Mouse (Mus musculus) adrenal gland, adult 18-20 months (tissue): Measurements from ENCODE around the gene Cdc42ep1. TPM values are rescaled to one million over a fixed set of nuclear protein-coding genes. Genes with fewer than 3 reads are reported as not detected.
"Not testable (repeated sequence)": the region's sequence is repeated elsewhere in the genome, so short reads cannot be mapped to it uniquely, and the experiment has no call there.

Experiments
- DNase-seq, 2 experiments: peaks; one replicate each; pipeline ENCODE4 v3.0.0; 2021 to 2022; ENCODE audit warnings: low spot score in 2 of 2
- total RNA-seq, 2 experiments: library from RNA; stranded (reverse); gene quantifications; 1 replicate in 1 of 2; 2 replicates in 1 of 2; pipeline ENCODE4 v1.2.3; 2021

Gene Cdc42ep1
- total RNA-seq, 2 experiments from 2014 or later, result 36.2 to 53.1 TPM

- peak in 1 of 2 experiments; percentile 29 for DNase-seq
Observed at GRCm38 (mm10) chr15:78845867-78846266, 3.4 kb downstream of the Cdc42ep1 start.

DNA sequence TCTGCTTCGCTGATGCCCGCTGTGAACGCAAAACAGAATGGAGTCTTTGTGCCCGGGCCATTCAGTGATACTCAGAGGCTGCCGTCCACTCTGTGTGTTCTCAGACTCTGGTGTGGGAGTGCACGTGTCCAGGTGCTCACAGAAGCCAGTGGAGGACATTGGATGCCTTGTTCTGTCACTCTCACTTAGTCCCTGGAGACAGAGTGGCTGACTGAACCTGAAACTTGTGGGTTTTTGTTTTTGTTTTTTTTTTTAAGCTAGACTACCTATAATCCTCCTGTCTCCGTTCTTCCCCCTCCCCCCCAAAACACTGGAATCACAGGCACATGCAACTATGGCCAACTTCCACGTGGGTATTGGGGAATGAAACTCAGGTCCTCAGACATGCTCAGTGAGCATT lies 3.9 kb downstream of the Cdc42ep1 start:
- DNase-seq, result no peak

- DNase-seq, result not testable (repeated sequence)
Observed at GRCm38 (mm10) chr15:78846805-78847204, 4.4 kb downstream of the Cdc42ep1 start.

DNA sequence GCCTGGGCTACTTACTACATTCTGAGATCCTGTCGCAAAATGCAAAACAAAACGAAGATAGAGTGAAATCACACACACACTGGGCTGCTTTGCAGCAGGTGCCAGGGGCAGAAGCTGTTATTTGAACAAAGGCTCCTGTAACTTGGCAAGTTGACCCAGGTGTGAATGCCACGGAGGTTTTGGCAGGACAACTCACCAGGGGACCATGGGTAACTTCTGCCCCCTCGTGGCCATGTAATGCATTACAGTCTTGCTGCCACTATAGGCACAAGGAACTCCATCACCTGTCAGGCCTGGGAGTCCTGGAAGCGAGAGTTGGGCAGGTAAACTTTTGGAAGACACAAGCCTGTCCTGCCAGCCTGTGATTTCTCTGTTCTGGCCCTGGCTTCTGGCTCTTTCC lies 6.0 kb downstream of the Cdc42ep1 start:
- DNase-seq, result peak; percentile 89 to 90

DNA sequence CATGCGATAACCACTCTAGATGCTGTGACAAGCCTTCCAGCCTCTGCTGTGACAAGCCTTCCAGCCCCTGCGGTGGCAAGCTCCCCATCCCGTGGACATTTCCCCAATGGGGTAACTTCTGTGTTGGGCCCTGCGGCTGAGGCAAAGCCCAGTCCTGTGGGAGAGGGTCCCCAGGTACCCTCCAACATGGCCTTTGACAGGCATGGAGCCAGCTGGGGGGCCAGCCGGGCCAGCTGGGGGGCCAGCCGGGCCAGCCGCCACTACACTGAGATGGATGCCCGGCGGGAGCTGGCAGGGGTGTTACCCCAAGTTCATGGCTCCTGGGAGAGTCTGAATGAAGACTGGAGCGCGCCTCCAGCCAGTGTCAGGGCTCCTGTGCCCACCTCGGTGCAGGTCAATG lies 7.1 kb downstream of the Cdc42ep1 start:
- peak in 1 of 2 experiments; percentile 24 for DNase-seq

DNA sequence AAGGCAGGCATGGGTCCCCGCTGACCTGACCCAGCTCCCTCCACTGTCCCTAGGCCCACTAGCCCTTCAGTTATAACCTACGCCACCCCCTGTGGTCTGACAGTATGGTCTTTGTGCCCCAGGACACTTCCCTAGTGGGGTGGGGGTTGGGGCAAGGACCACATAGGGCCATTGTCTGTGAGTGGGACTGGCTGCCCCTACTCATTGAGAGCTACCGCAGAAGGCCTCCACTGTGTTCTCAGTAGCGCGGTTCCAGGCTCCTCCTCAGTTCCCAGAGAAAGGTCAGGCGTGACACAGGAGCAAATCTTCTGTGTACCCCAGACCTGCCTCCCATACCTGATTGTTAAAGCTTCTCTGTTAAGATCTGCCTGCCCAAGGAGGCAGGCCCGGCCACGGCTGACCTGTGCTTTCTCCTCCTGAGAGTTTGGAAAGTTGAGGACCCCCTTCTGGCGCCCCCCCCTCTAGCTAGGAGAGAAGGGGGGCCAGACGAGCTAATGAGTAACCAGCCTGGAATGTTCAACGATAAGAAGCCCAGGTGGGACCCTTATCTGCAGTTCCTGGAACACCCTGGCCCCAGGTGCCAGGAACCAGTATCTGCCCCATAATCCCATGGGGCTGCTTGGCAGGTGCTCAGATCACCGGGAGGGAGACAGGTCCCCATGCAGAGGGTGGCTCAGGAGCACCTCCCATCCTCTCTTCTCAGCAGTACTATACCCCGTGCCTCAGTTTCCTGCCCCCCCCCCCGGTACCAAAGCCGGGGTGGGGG lies 7.8 kb downstream of the Cdc42ep1 start:
- no peak for DNase-seq

DNA sequence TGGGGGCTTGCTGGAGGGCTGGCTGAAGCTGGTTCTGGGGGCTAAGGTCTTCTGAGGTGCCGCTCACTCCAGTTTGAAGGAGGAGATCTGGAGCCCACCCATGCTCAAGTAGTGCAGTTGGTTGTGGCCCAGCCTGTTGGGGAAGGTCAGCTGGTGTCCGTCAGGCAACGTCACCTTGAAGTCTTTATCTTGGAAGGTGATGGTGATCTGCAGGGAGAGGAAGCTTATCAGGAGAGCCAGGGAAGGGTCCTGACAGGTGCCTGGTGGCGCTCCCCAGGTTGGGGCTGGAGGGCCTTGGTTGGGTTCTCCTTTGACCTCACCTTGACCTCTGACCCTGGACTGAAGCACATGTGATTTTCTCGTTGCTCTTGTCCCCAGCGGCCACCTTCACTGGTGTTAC lies 8.5 kb downstream of the Cdc42ep1 start:
- DNase-seq, result no peak

DNA sequence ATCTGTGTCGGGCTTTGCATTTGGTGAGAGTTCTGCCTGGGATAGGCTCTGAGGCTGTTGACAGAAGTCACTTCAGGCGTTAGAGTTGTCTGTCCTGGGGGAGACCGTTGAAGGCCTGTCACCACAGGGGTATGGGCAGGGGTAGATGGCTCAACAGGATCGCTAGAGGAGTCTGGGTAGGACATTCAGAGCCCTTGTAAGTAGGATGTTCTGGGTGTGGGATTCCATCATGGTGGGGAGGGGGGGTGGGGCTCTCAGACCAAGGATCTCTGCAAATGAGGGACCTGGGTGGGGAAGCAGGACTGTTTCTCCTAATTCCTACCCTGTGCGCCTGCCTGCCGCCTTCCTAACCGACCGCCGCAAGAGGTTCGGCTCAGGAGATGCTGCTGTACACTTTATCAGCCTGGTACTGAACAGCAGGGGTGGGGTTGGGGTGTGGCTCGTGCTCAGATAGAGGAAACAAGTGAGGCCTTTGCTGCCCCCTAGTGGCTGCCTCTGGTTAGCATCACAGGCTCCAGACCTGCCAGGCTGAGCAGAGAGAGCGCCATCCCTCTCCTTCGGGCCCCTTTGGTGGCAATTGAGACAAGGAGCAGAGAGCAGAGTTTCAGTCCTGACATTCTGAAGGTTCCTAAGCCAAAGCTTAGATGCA lies 9.2 kb downstream of the Cdc42ep1 start:
- DNase-seq, result peak; percentile 92 to 93

DNA sequence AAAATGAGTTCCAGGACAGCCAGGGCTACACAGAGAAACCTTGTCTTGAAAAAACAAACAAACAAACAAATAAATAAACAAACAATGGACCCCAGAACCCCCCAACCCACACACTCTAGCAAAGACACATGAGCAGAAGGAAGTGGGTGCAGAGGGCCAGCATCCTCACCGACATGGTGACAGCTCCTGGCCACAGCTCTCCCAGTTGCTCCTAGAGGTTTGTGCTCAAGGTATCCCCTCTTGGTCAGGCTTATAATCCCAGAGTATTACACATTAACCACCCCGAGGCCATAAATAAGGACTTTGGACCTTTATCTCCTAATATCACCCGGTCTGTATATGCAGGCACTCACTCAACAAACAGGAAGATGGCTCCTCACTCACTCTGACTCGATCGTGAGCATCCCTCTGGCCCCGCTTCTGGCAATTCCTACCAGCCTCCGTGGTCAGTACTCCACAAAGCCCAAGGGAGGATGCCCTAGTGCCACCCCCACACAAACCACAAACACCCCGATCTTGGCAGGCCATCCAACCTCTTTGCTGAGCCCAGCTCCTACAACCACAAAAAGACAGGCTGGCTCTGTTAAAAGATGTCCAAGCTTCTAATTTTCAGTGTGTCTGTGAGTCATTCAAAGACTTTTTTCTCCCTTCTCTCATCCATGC lies 13.0 kb downstream of the Cdc42ep1 start, which contains the start of gene Lgals2:
TSS of gene Lgals2 (minus strand) at position 227 of the 663 bp plus-strand sequence.
- no peak for DNase-seq

GRCm38 (mm10) chr15:78857009-78857408 lies 14.6 kb downstream of the Cdc42ep1 start:
- DNase-seq, result no peak

DNA sequence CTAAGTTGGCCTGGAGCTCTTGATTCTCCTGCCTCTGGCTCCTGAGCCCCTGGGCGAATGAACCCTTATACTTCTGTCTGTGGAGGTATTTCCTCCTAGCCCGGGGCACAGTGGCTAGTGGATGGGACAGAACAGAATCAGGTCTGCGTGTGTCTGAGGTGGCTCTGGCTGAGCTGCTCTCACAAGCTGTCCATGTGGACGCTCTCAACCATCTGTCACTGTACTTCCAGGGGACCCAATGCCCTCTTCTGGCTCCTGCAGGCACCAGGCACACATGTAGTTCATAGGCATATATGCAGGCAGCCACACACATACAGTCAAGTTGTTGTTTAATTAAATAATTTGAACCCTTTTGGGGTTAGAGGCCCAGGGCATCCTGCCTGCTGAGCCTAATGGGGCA lies 16.9 kb downstream of the Cdc42ep1 start:
- DNase-seq, result no peak

- DNase-seq, result no peak
Observed at GRCm38 (mm10) chr15:78859714-78860113, 17.3 kb downstream of the Cdc42ep1 start.

GRCm38 (mm10) chr15:78862280-78862679 lies 19.9 kb downstream of the Cdc42ep1 start:
- DNase-seq, result no peak

DNA sequence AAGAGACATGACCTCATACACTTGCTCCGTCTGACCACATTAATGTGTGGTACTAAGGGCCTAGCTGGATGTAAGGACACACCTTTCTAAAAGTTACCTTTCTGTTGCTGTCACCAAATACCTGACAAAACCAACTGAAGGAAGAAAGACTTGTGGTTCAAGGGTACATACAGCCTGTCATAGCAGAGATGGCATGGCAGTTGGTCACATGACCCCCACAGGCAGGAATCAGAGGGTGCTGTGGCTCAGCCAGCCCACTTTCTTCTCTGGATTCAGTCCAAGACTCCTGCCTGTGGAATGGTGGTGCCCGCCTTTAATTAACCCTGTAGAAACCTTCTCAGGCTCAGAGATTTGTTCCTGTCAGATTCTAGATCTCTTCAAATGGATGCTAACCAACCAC lies 20.7 kb downstream of the Cdc42ep1 start:
- no peak for DNase-seq

DNA sequence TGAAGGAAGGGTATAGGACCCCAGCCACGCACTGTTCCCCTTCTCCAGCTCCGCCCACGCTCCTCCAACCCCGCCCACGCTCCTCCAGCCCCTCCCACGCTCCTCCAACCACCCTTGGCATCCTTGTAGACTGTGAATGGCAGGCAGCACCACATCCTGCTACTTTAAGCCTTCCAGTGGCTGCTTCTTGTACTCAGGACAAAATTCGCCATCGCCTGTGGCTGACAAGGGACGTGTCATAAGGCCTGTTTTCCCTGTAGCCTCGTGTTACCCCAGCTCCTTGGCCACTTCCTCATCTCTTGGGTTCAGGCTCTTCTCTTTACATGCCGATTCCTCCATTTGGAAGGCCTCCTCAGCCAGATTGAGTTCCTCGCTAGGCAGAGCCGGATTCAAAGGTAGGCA lies 21.4 kb downstream of the Cdc42ep1 start:
- no peak for DNase-seq

DNA sequence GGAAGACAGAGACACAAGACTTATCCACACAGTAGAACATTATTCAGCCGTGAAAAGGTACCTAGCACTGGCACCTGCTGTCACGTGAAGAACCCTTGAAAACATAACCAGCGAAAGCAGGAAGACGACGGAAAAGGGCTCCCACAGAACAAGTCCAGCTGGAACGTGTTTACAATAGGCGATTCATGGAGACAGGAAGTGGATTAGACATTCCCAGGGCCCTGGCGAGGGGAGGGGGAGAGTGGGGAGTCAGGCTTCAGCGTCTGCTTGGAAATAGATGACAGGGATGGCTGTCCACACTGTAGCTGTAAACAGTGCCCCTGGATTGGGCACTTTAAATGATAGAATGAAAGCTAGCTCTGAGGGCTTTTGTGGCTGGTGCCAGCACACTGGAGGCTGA lies 26.0 kb downstream of the Cdc42ep1 start:
- DNase-seq, result no peak

GRCm38 (mm10) chr15:78868826-78869233 lies 26.4 kb downstream of the Cdc42ep1 start:
- DNase-seq, result no peak

GRCm38 (mm10) chr15:78869775-78870174 lies 27.4 kb downstream of the Cdc42ep1 start:
- DNase-seq, result peak; percentile 51 to 57

GRCm38 (mm10) chr15:78872021-78872608 lies 29.7 kb downstream of the Cdc42ep1 start:
- DNase-seq, result no peak

GRCm38 (mm10) chr15:78873803-78874435 lies 31.5 kb downstream of the Cdc42ep1 start:
- no peak for DNase-seq

DNA sequence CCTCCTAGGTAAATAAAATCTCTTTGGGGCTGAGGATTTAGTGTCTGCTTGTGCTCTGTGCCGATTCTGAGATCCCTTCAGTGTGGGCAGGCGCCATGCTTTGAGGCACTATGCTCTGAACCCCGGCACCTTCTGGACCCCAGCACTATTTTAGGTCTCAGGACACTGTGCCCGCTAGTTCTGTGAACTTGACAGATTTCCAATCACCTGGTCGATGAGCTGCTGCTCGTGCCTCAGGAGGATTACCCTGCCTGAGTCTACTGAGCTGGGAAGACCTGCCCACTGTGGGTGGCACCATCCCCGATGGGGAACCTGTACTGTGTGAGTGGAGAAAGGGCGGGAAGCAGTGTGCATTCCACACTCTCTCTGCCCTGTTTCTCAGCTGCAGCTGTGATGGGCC lies 32.6 kb downstream of the Cdc42ep1 start:
- DNase-seq, result no peak
